Mouse (Mus musculus) liver, adult 2 months (tissue): ENCODE results near the gene Crnkl1. TPM values are rescaled to one million over a fixed set of nuclear protein-coding genes. Genes with fewer than 3 reads are reported as not detected.

Experiments used
- DNase-seq: peaks from one replicate; pipeline ENCODE4 v3.0.0-alpha.2; 2011; ENCODE audit warnings: low read depth, low spot score; ENCODE audit errors: extremely low read depth
- H3K27ac ChIP-seq: fragments of 200-500 bp; replicated peaks from 2 replicates; pipeline ENCODE4 v1.5.1; 2012; ENCODE audit warnings: low read depth, mild to moderate bottlenecking, control low read depth, inconsistent platforms, low read length; ENCODE audit not compliant: insufficient read depth
- H3K27me3 ChIP-seq: fragments of 200-500 bp; 2 replicates; pipeline ENCODE4 v1.6.1; 2012; ENCODE audit warnings: mild to moderate bottlenecking, moderate library complexity, low read length, inconsistent platforms; ENCODE audit not compliant: control insufficient read depth, insufficient read depth
- H3K36me3 ChIP-seq: fragments of 200-500 bp; 2 replicates; pipeline ENCODE4 v1.6.1; 2012; ENCODE audit warnings: low read length, inconsistent platforms; ENCODE audit not compliant: control insufficient read depth, insufficient read depth
- H3K4me1 ChIP-seq: fragments of 200-500 bp; 2 replicates; pipeline ENCODE4 v1.6.1; 2011; ENCODE audit warnings: low read length; ENCODE audit not compliant: control insufficient read depth, insufficient read depth
- H3K4me3 ChIP-seq: fragments of 200-500 bp; 2 replicates; pipeline ENCODE4 v1.5.1; 2011; ENCODE audit warnings: low read depth, mild to moderate bottlenecking, control low read depth, low read length, moderate library complexity; ENCODE audit not compliant: insufficient read depth
- H3K79me2 ChIP-seq: fragments of 200-500 bp; 2 replicates; pipeline ENCODE4 v1.6.1; 2012; ENCODE audit warnings: inconsistent platforms, mild to moderate bottlenecking, low read length, moderate library complexity; ENCODE audit not compliant: control insufficient read depth, insufficient read depth
- H3K9ac ChIP-seq: fragments of 200-500 bp; 2 replicates; pipeline ENCODE4 v1.6.1; 2012; ENCODE audit warnings: low read depth, mild to moderate bottlenecking, control low read depth, inconsistent platforms, low read length
- CTCF ChIP-seq: fragments of 200-500 bp; IDR thresholded peaks from 2 replicates; pipeline ENCODE4 v1.5.1; 2011; ENCODE audit warnings: low read depth, low read length, control low read depth
- POLR2A ChIP-seq: fragments of 200-500 bp; IDR thresholded peaks from 2 replicates; pipeline ENCODE4 v1.6.1; 2011; ENCODE audit warnings: low read length, control low read depth; ENCODE audit not compliant: insufficient read depth; ENCODE audit errors: extremely low read depth
- WGBS: fragments of 180-500 bp; shearing (Covaris S2); methylation state at CpG from one replicate; pipeline ENCODE4 v1.1.7; 2018; 5-methylcytosine and 5-hydroxymethylcytosine counted together
- polyA plus RNA-seq: library from polyadenylated mRNA; depleted of rRNA; stranded (reverse); fragments of >200 nt; gene quantifications from 2 replicates; pipeline ENCODE4 v1.2.3, GENCODE M21; 2012
- total RNA-seq: library from RNA; depleted of rRNA; stranded (reverse); fragments of >200 nt; gene quantifications from 2 replicates; pipeline ENCODE4 v1.2.3, GENCODE M21; 2014

The Crnkl1 gene
- total and polyA plus RNA-seq, 2 experiments, result 5.9 to 8.3 TPM

DNA sequence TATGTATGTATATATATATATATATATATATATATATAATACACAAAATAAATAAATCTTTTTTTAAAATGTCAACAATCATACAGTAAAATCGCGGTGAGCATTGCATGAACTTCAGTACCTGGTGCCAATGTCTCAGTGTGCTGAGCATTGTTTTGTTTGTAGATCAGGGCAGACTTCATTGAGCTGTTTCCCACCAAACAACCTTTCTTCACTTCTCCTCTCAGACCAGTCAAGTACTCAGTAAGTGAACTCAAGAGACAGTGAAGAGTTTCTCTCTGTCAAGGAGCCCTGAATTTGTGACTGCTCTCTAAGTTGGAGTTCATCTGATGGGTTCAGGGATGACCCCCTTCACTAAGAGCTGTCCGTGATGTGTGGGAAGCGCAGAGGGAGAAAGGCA lies 37.8 kb upstream of the Crnkl1 start:
- 85% methylated on average over 4 of the region's 4 CpGs for WGBS
- Histone ChIP-seq H3K27ac (no peak overlapping the region), H3K9ac (no peak overlapping the region), H3K79me2 (no peaks in the 10 kb centered on the region), H3K36me3 (no peaks in the 10 kb centered on the region), H3K4me3 (no peak overlapping the region), H3K4me1 (no peaks in the 10 kb centered on the region), H3K27me3 (no peaks in the 10 kb centered on the region)
- no peak for DNase-seq
- no peak for TF ChIP-seq CTCF
- no peak for TF ChIP-seq POLR2A

DNA sequence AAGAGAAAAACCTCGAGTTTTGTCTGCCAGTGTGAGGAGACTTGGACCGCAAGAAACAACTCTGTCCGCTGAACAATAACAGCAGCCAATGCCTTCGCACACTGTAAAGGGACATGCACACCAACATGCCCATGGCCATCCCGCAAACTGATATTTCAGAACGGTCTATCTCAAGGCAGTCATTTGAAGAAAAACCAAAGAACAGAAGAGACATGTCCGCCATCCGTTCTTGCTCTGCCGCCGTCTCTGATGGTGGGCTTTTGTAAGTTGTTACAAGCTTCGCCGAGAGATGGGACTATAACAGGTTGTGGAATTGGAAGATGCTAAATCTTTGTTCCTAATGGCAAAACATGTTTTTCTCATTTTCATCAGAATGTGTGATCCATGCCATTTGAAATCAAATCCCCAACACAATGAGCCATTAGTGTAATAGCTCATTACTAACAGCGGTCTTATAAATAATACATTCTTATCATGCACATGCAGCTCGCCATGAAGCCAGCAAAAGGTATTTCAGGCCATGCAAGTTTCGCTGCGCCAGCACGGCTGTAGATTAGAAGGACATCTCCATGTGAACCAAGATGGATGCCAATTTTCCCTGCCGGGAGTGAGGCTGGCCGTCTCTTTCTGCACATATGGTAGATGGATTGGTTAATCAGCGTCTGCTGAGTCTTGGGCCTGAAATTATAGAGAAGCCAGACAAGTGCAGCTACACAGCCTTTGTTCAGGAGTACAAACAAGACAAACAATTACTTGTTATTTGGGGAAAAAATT lies 36.6 kb upstream of the Crnkl1 start:
- 92% methylated on average over 20 of the region's 20 CpGs for WGBS
- TF ChIP-seq CTCF, result no peak
- TF ChIP-seq POLR2A, result no peak
- Histone ChIP-seq H3K27ac (no peak overlapping the region), H3K4me1 (no peaks in the 10 kb centered on the region), H3K27me3 (no peaks in the 10 kb centered on the region), H3K79me2 (no peaks in the 10 kb centered on the region), H3K4me3 (no peak overlapping the region), H3K9ac (no peak overlapping the region), H3K36me3 (no peaks in the 10 kb centered on the region)
- DNase-seq, result no peak

DNA sequence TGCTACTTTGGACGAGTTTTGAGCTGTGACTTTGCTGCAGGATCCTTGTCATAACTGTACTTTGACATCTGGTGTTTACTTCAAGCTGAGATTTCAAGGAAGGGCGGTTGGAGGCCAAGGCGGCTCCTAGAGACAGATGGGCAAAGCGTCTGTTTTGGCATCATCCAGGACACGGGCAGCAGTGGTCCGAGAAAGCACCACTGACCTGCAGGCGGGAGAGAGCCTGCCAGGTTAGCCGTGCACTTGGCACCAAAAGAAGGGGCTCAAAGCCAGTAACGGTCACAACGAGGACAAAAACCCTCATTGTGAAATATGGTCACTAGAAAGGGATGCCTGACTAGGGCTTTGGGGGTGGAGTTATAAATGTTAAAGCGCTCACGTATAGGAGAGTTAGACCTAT lies 35.9 kb upstream of the Crnkl1 start:
- Histone ChIP-seq H3K9ac (no peak overlapping the region), H3K27ac (no peak overlapping the region), H3K36me3 (no peaks in the 10 kb centered on the region), H3K27me3 (no peaks in the 10 kb centered on the region), H3K79me2 (no peaks in the 10 kb centered on the region), H3K4me1 (no peaks in the 10 kb centered on the region), H3K4me3 (no peak overlapping the region)
- TF ChIP-seq CTCF, result no peak
- TF ChIP-seq POLR2A, result no peak
- WGBS, result 77% methylated on average over 12 of the region's 12 CpGs
- DNase-seq, result no peak

DNA sequence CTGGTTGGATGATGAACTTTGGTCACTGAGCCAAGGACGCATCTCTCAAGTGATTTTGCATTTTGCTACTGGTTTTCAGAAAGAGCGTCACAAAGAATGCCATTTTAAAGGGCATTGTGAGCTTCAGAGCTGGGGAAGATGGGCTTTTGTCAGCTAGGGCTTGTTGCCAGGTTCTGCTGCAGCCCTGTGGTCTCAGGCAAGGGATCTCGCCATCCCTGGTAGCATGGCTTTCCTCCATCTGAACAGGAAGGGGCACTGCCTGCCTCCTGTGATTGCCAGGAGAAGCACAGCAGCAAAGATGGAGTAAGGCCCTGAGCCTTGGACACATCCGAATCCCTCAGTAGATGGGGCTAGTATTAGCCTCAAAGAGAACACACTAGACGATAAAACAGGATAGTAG lies 27.0 kb upstream of the Crnkl1 start:
- Histone ChIP-seq H3K27me3 (no peaks in the 10 kb centered on the region), H3K9ac (no peak overlapping the region), H3K36me3 (no peaks in the 10 kb centered on the region), H3K4me1 (no peaks in the 10 kb centered on the region), H3K79me2 (no peaks in the 10 kb centered on the region), H3K4me3 (no peak overlapping the region), H3K27ac (no peak overlapping the region)
- no peak for DNase-seq
- WGBS, result 84% methylated on average over 5 of the region's 5 CpGs
- no peak for TF ChIP-seq POLR2A
- no peak for TF ChIP-seq CTCF

DNA sequence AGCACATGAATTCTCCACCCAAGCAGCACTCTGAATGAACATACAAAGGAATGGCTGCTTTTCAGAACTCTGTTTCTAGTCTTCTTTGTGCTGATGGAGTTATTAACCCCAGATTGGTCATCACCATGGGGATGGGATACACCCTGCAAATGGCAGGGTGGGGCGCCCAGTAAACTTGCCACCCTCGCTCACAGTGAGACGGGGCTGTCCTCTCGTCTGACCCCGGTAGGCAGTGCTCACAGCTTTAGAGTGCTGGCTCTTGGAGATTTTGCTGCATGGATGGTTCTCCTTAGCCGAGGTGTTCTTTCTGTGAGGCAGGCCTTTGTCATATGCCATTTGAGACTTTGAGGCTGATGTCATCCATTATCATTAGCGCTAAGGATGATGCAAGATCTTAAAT lies 23.7 kb upstream of the Crnkl1 start:
- Histone ChIP-seq H3K79me2 (no peaks in the 10 kb centered on the region), H3K36me3 (no peaks in the 10 kb centered on the region), H3K4me3 (no peak overlapping the region), H3K9ac (no peak overlapping the region), H3K27me3 (no peaks in the 10 kb centered on the region; the same call in 1 of the 2 replicates), H3K27ac (no peak overlapping the region), H3K4me1 (no peaks in the 10 kb centered on the region)
- 83% methylated on average over 7 of the region's 7 CpGs for WGBS
- DNase-seq, result no peak
- TF ChIP-seq POLR2A (no peak), CTCF (no peak)

DNA sequence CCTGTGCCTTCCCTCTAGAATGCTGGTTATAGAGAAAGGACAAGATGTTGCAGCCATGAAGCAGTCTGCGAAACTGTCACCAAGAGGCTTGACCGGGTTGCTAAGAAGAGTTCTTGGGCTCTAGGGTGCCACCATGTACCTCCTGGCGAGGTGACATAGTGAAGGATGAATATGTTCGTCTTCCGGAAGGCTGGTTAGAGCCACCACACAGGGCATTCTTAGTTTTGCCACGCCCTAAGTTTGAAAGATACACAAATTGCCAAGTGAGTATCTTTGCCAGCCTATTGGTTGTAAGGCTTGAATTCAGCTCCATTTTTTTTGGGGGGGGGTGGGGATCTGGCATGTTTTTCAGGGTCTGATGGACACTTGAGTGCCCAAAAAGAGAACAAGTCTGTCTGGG lies 23.3 kb upstream of the Crnkl1 start:
- no peak for DNase-seq
- Histone ChIP-seq H3K4me3 (no peak overlapping the region), H3K27ac (no peak overlapping the region), H3K9ac (no peak overlapping the region), H3K36me3 (no peaks in the 10 kb centered on the region), H3K79me2 (no peaks in the 10 kb centered on the region), H3K27me3 (no peaks in the 10 kb centered on the region; the same call in 1 of the 2 replicates), H3K4me1 (no peaks in the 10 kb centered on the region)
- TF ChIP-seq CTCF (no peak), POLR2A (no peak)
- WGBS, result 80% methylated on average over 6 of the region's 6 CpGs
